Mouse (Mus musculus): ENCODE results near the gene Mrpl46. TPM values are rescaled to one million over a fixed set of nuclear protein-coding genes. Genes with fewer than 3 reads are reported as not detected.

The Mrpl46 gene
- 10 to 100 TPM; 42.8 to 48.3 TPM for total RNA-seq (2021)
- long read RNA-seq, experiment 1, transcript Mrpl46-201 (4 exons, 1,134 nt), result major isoform, 80 of 81 reads
- long read RNA-seq, experiment 1, partial matches to known transcripts, result 0 of 81 reads
- long read RNA-seq, experiment 1, other reads (novel, unspliced or antisense), result 1 of 81 reads
- long read RNA-seq, experiment 2, transcript Mrpl46-201 (4 exons, 1,134 nt), result major isoform, 45 of 47 reads
- long read RNA-seq, experiment 2, partial matches to known transcripts, result 0 of 47 reads
- long read RNA-seq, experiment 2, other reads (novel, unspliced or antisense), result 2 of 47 reads

GRCm38 (mm10) chr7:78782639-78783581, at the start of gene Mrpl46, which contains the start of gene Mrps11:
Gene Mrpl46, minus strand, starts transcription at chr7:78783531.
Gene Mrps11, plus strand, starts transcription at chr7:78783119.
- intact Hi-C loops (cut with DNase I), result no loop called here

GRCm38 (mm10) chr7:78827749-78828362, 44.5 kb upstream of the Mrpl46 start:
- intact Hi-C loops (cut with DNase I), result no loop called here
- DNase-seq, result no peak

More at GRCm38 (mm10) chr7:78782639-78783581, at the start of gene Mrpl46, which contains the start of gene Mrps11:
- peak; percentile 88 to 90 for DNase-seq

- intact Hi-C loops (cut with DNase I), result no loop called here
- DNase-seq, result no peak
Observed at GRCm38 (mm10) chr7:78826682-78827385, 43.5 kb upstream of the Mrpl46 start.

- intact Hi-C loops (cut with DNase I), result no loop called here
Observed at GRCm38 (mm10) chr7:78818336-78818735, 35.0 kb upstream of the Mrpl46 start.

GRCm38 (mm10) chr7:78814766-78815165, 31.4 kb upstream of the Mrpl46 start:
- DNase-seq, result no peak
- intact Hi-C loops (cut with DNase I), result no loop called here

More at GRCm38 (mm10) chr7:78818336-78818735, 35.0 kb upstream of the Mrpl46 start:
- no peak for DNase-seq

- no peak for DNase-seq
Observed at GRCm38 (mm10) chr7:78813791-78814190, 30.5 kb upstream of the Mrpl46 start.

GRCm38 (mm10) chr7:78807192-78807591, 23.9 kb upstream of the Mrpl46 start:
- intact Hi-C loops (cut with DNase I), result no loop called here
- DNase-seq, result no peak

More at GRCm38 (mm10) chr7:78813791-78814190, 30.5 kb upstream of the Mrpl46 start:
- intact Hi-C loops (cut with DNase I), result no loop called here

- intact Hi-C loops (cut with DNase I), result no loop called here
Observed at GRCm38 (mm10) chr7:78803841-78804240, 20.5 kb upstream of the Mrpl46 start.

GRCm38 (mm10) chr7:78799730-78800496, 16.6 kb upstream of the Mrpl46 start:
- intact Hi-C loops (cut with DNase I), result loop anchor here (1.0 to 10.0 kb wide), 2 partner anchors 16 to 285 kb away; no protein-coding TSS in a partner anchor
- DNase-seq, result no peak

More at GRCm38 (mm10) chr7:78803841-78804240, 20.5 kb upstream of the Mrpl46 start:
- DNase-seq, result no peak

GRCm38 (mm10) chr7:78797843-78798455, 14.6 kb upstream of the Mrpl46 start:
- DNase-seq, result peak in 1 of 2 experiments; percentile 42
- intact Hi-C loops (cut with DNase I), result loop anchor here (10.0 kb wide), 1 partner anchor 287 kb away; no protein-coding TSS in a partner anchor

- no peak for DNase-seq
- intact Hi-C loops (cut with DNase I), result loop anchor here (10.0 kb wide), 1 partner anchor 288 kb away; no protein-coding TSS in a partner anchor
Observed at GRCm38 (mm10) chr7:78796624-78797023, 13.3 kb upstream of the Mrpl46 start.

GRCm38 (mm10) chr7:78794571-78795092, 11.3 kb upstream of the Mrpl46 start:
- no peak for DNase-seq
- intact Hi-C loops (cut with DNase I), result loop anchor here (10.0 kb wide), 1 partner anchor 290 kb away; no protein-coding TSS in a partner anchor

GRCm38 (mm10) chr7:78793895-78794570, 10.7 kb upstream of the Mrpl46 start:
- no peak for DNase-seq
- intact Hi-C loops (cut with DNase I), result loop anchor here (2.0 to 10.0 kb wide), 2 partner anchors 53 to 291 kb away; partner anchors contain the start of gene Det1

- peak; percentile 44 to 62 for DNase-seq
- intact Hi-C loops (cut with DNase I), result loop anchor here (1.0 to 10.0 kb wide), 3 partner anchors 55 to 293 kb away; partner anchors contain the start of gene Det1
Observed at GRCm38 (mm10) chr7:78791359-78792222, 8.3 kb upstream of the Mrpl46 start.

- no peak for DNase-seq
- intact Hi-C loops (cut with DNase I), result no loop called here
Observed at GRCm38 (mm10) chr7:78787793-78788380, 4.6 kb upstream of the Mrpl46 start.

- intact Hi-C loops (cut with DNase I), result no loop called here
- no peak for DNase-seq
Observed at GRCm38 (mm10) chr7:78785906-78786305, 2.6 kb upstream of the Mrpl46 start.

Measured in heart, postnatal 14 days (tissue).